Mouse (Mus musculus) liver, adult 2 months (tissue): ENCODE data around the gene Zfp287. TPM values are rescaled to one million over a fixed set of nuclear protein-coding genes. Genes with fewer than 3 reads are reported as not detected.

Source experiments
- DNase-seq: peaks from one replicate; pipeline ENCODE4 v3.0.0-alpha.2; 2011; ENCODE audit warnings: low read depth, low spot score; ENCODE audit errors: extremely low read depth
- H3K27ac ChIP-seq: fragments of 200-500 bp; replicated peaks from 2 replicates; pipeline ENCODE4 v1.5.1; 2012; ENCODE audit warnings: low read depth, mild to moderate bottlenecking, control low read depth, inconsistent platforms, low read length; ENCODE audit not compliant: insufficient read depth
- H3K27me3 ChIP-seq: fragments of 200-500 bp; 2 replicates; pipeline ENCODE4 v1.6.1; 2012; ENCODE audit warnings: mild to moderate bottlenecking, moderate library complexity, low read length, inconsistent platforms; ENCODE audit not compliant: control insufficient read depth, insufficient read depth
- H3K36me3 ChIP-seq: fragments of 200-500 bp; 2 replicates; pipeline ENCODE4 v1.6.1; 2012; ENCODE audit warnings: low read length, inconsistent platforms; ENCODE audit not compliant: control insufficient read depth, insufficient read depth
- H3K4me1 ChIP-seq: fragments of 200-500 bp; 2 replicates; pipeline ENCODE4 v1.6.1; 2011; ENCODE audit warnings: low read length; ENCODE audit not compliant: control insufficient read depth, insufficient read depth
- H3K4me3 ChIP-seq: fragments of 200-500 bp; 2 replicates; pipeline ENCODE4 v1.5.1; 2011; ENCODE audit warnings: low read depth, mild to moderate bottlenecking, control low read depth, low read length, moderate library complexity; ENCODE audit not compliant: insufficient read depth
- H3K79me2 ChIP-seq: fragments of 200-500 bp; 2 replicates; pipeline ENCODE4 v1.6.1; 2012; ENCODE audit warnings: inconsistent platforms, mild to moderate bottlenecking, low read length, moderate library complexity; ENCODE audit not compliant: control insufficient read depth, insufficient read depth
- H3K9ac ChIP-seq: fragments of 200-500 bp; 2 replicates; pipeline ENCODE4 v1.6.1; 2012; ENCODE audit warnings: low read depth, mild to moderate bottlenecking, control low read depth, inconsistent platforms, low read length
- CTCF ChIP-seq: fragments of 200-500 bp; IDR thresholded peaks from 2 replicates; pipeline ENCODE4 v1.5.1; 2011; ENCODE audit warnings: low read depth, low read length, control low read depth
- POLR2A ChIP-seq: fragments of 200-500 bp; IDR thresholded peaks from 2 replicates; pipeline ENCODE4 v1.6.1; 2011; ENCODE audit warnings: low read length, control low read depth; ENCODE audit not compliant: insufficient read depth; ENCODE audit errors: extremely low read depth
- WGBS: fragments of 180-500 bp; shearing (Covaris S2); methylation state at CpG from one replicate; pipeline ENCODE4 v1.1.7; 2018; 5-methylcytosine and 5-hydroxymethylcytosine counted together
- polyA plus RNA-seq: library from polyadenylated mRNA; depleted of rRNA; stranded (reverse); fragments of >200 nt; gene quantifications from 2 replicates; pipeline ENCODE4 v1.2.3, GENCODE M21; 2012; rRNA removed
- total RNA-seq: library from RNA; depleted of rRNA; stranded (reverse); fragments of >200 nt; gene quantifications from 2 replicates; pipeline ENCODE4 v1.2.3, GENCODE M21; 2014; rRNA removed

Gene Zfp287
- total and polyA plus RNA-seq, 2 experiments = 0.26 to 0.55 TPM

GRCm38 (mm10) chr11:62652080-62652479 is 79.6 kb downstream of the Zfp287 start:
- no peak for TF ChIP-seq CTCF
- no peak for TF ChIP-seq POLR2A
- no peak overlapping the region for H3K4me3 ChIP-seq
- H3K79me2 ChIP-seq = no peaks in the 10 kb centered on the region
- H3K27ac ChIP-seq = no peak overlapping the region
- 97% methylated on average over 3 of the region's 3 CpGs for WGBS
- H3K4me1 ChIP-seq = no peaks in the 10 kb centered on the region
- H3K36me3 ChIP-seq = no peaks in the 10 kb centered on the region
- H3K27me3 ChIP-seq = no peaks in the 10 kb centered on the region
- no peak overlapping the region for H3K9ac ChIP-seq
- no peak for DNase-seq

- no peaks in the 10 kb centered on the region for H3K27me3 ChIP-seq
- no peaks in the 10 kb centered on the region for H3K4me1 ChIP-seq
- H3K27ac ChIP-seq = no peak overlapping the region
- 90% methylated on average over 3 of the region's 3 CpGs for WGBS
- no peaks in the 10 kb centered on the region for H3K79me2 ChIP-seq
- H3K36me3 ChIP-seq = no peaks in the 10 kb centered on the region
- no peak for DNase-seq
- no peak for TF ChIP-seq POLR2A
- TF ChIP-seq CTCF = no peak
- no peak overlapping the region for H3K4me3 ChIP-seq
- H3K9ac ChIP-seq = no peak overlapping the region
Measured at GRCm38 (mm10) chr11:62651563-62651962, 80.1 kb downstream of the Zfp287 start.

Other genes with a start within 250 kb of the Zfp287 start
- gene Cenpv, start 192.6 kb downstream of the Zfp287 start, total RNA-seq = 20.5 and 26.6 TPM in 2 replicates
- 31.6 and 32.6 TPM in 2 replicates for gene Cenpv, start 192.6 kb downstream of the Zfp287 start, polyA plus RNA-seq
- 621 and 698 TPM in 2 replicates for gene Ubb, start 180.7 kb downstream of the Zfp287 start, total RNA-seq
- 644 and 809 TPM in 2 replicates for gene Ubb, start 180.7 kb downstream of the Zfp287 start, polyA plus RNA-seq
- gene Trpv2, start 157.4 kb downstream of the Zfp287 start, total RNA-seq = 0.83 and 2.1 TPM in 2 replicates
- gene Trpv2, start 157.4 kb downstream of the Zfp287 start, polyA plus RNA-seq = 0.57 and 1.7 TPM in 2 replicates
- gene Lrrc75a, start 83.4 kb downstream of the Zfp287 start, total RNA-seq = 0.40 and 0.55 TPM in 2 replicates
- 0.66 and 1.1 TPM in 2 replicates for gene Lrrc75a, start 83.4 kb downstream of the Zfp287 start, polyA plus RNA-seq
- gene Mmgt2, start 83.2 kb downstream of the Zfp287 start, total RNA-seq = 2.6 and 5.0 TPM in 2 replicates
- 2.2 and 3.6 TPM in 2 replicates for gene Mmgt2, start 83.2 kb downstream of the Zfp287 start, polyA plus RNA-seq
- gene Gm10428, start 21.2 kb upstream of the Zfp287 start, total RNA-seq = not detected in 2 replicates
- not detected in 2 replicates for gene Gm10428, start 21.2 kb upstream of the Zfp287 start, polyA plus RNA-seq
- gene Zfp286, start 57.6 kb upstream of the Zfp287 start, total RNA-seq = 0.07 and 0.18 TPM in 2 replicates
- not detected in 2 replicates for gene Zfp286, start 57.6 kb upstream of the Zfp287 start, polyA plus RNA-seq
- 0.18 and 0.27 TPM in 2 replicates for gene Trim16, start 88.3 kb upstream of the Zfp287 start, total RNA-seq
- 0.10 and 0.18 TPM in 2 replicates for gene Trim16, start 88.3 kb upstream of the Zfp287 start, polyA plus RNA-seq
- gene Fbxw10, start 115.2 kb upstream of the Zfp287 start, total RNA-seq = 0.13 TPM in 1 of 2 replicates, not detected in the other
- gene Fbxw10, start 115.2 kb upstream of the Zfp287 start, polyA plus RNA-seq = not detected in 2 replicates
- gene Tvp23b, start 147.6 kb upstream of the Zfp287 start, total RNA-seq = 23.8 and 31.0 TPM in 2 replicates
- gene Tvp23b, start 147.6 kb upstream of the Zfp287 start, polyA plus RNA-seq = 10.1 and 12.1 TPM in 2 replicates
- gene Cdrt4, start 219.3 kb upstream of the Zfp287 start, total RNA-seq = not detected in 2 replicates
- not detected in 2 replicates for gene Cdrt4, start 219.3 kb upstream of the Zfp287 start, polyA plus RNA-seq